Mouse (Mus musculus) urinary bladder, postnatal 36 days (tissue): ENCODE measurements at regions not wholly inside any gene's neighbourhood (a gene's known extent, or its start where the extent isn't known, plus 50 kb on each side); places are given as distances from the start of the nearest gene placed in this dataset.
"Not testable (repeated sequence)": the region's sequence is repeated elsewhere in the genome, so short reads cannot be mapped to it uniquely, and the experiment has no call there.

Source experiments
- DNase-seq, 2 experiments: peaks; one replicate each; pipeline ENCODE4 v3.0.0; 2022; ENCODE audit warnings: low spot score in 2 of 2, mixed read lengths in 1 of 2

GRCm38 (mm10) chr7:111174393-111175124, 91.7 kb upstream of the Eif4g2 start:
- no peak for DNase-seq

GRCm38 (mm10) chr7:111172061-111172460, 89.2 kb upstream of the Eif4g2 start:
- DNase-seq = no peak

GRCm38 (mm10) chr7:111168546-111169233, 85.9 kb upstream of the Eif4g2 start:
- not testable (repeated sequence) for DNase-seq

GRCm38 (mm10) chr7:111164994-111165393, 82.2 kb upstream of the Eif4g2 start:
- no peak for DNase-seq

- no peak for DNase-seq
Observed at GRCm38 (mm10) chr7:111164276-111164675, 81.4 kb upstream of the Eif4g2 start.

- no peak for DNase-seq
Observed at GRCm38 (mm10) chr7:111163861-111164260, 81.0 kb upstream of the Eif4g2 start.

GRCm38 (mm10) chr7:111163321-111163720, 80.5 kb upstream of the Eif4g2 start:
- DNase-seq = no peak

GRCm38 (mm10) chr7:111158791-111159286, 76.0 kb upstream of the Eif4g2 start:
- DNase-seq = no peak

GRCm38 (mm10) chr7:111157754-111158325, 75.0 kb upstream of the Eif4g2 start:
- no peak for DNase-seq

- peak; percentile 55 to 72 for DNase-seq
Observed at GRCm38 (mm10) chr7:111157287-111157686, 74.5 kb upstream of the Eif4g2 start.

GRCm38 (mm10) chr7:111156472-111157231, 73.8 kb upstream of the Eif4g2 start:
- peak; percentile 70 to 82 for DNase-seq

- DNase-seq = no peak
Observed at GRCm38 (mm10) chr7:111155995-111156394, 73.2 kb upstream of the Eif4g2 start.

- DNase-seq = no peak
Observed at GRCm38 (mm10) chr7:111154217-111154616, 71.4 kb upstream of the Eif4g2 start.

- no peak for DNase-seq
Observed at GRCm38 (mm10) chr7:111150540-111150939, 67.7 kb upstream of the Eif4g2 start.

GRCm38 (mm10) chr7:111150115-111150514, 67.3 kb upstream of the Eif4g2 start:
- DNase-seq = no peak

GRCm38 (mm10) chr7:111147593-111147992, 64.8 kb upstream of the Eif4g2 start:
- DNase-seq = no peak

GRCm38 (mm10) chr7:111146670-111147069, 63.8 kb upstream of the Eif4g2 start:
- no peak for DNase-seq

- DNase-seq = no peak
Observed at GRCm38 (mm10) chr7:111144216-111144615, 61.4 kb upstream of the Eif4g2 start.

GRCm38 (mm10) chr7:111141285-111141965, 58.6 kb upstream of the Eif4g2 start:
- DNase-seq = no peak

- no peak for DNase-seq
Observed at GRCm38 (mm10) chr7:111138038-111138437, 55.2 kb upstream of the Eif4g2 start.

- no peak for DNase-seq
Observed at GRCm38 (mm10) chr7:111136066-111136639, 53.3 kb upstream of the Eif4g2 start.
